Mouse (Mus musculus) limb, embryonic 14.5 days (tissue): Measurements from ENCODE around the gene Nanos3. TPM values are rescaled to one million over a fixed set of nuclear protein-coding genes. Genes with fewer than 3 reads are reported as not detected.

Experiments used
- ATAC-seq: fragments of 200-750 bp; cut with Nextera tagmentation; 2 replicates; pipeline ENCODE4 v1.8.0; 2017; ENCODE audit warnings: low read depth, moderate number of reproducible peaks, moderate TSS enrichment; ENCODE audit not compliant: low FRiP score
- DNase-seq: peaks from one replicate; pipeline ENCODE4 v3.0.0-alpha.2; 2015; ENCODE audit warnings: low spot score
- H3K27ac ChIP-seq: fragments of 300-500 bp; sonication (generic); replicated peaks from 2 replicates; pipeline ENCODE4 v1.5.1; 2014; ENCODE audit warnings: low read depth, mild to moderate bottlenecking, low read length, moderate library complexity, mixed read lengths
- H3K27me3 ChIP-seq: fragments of 300-500 bp; sonication (generic); 2 replicates; pipeline ENCODE4 v1.6.1; 2014; ENCODE audit warnings: low read length, mixed read lengths; ENCODE audit not compliant: control insufficient read depth, insufficient read depth
- H3K36me3 ChIP-seq: fragments of 300-500 bp; sonication (generic); 2 replicates; pipeline ENCODE4 v1.6.1; 2014; ENCODE audit warnings: mild to moderate bottlenecking, low read length, moderate library complexity, mixed read lengths; ENCODE audit not compliant: control insufficient read depth, insufficient read depth
- H3K4me1 ChIP-seq: fragments of 300-500 bp; sonication (generic); 2 replicates; pipeline ENCODE4 v1.6.1; 2014; ENCODE audit warnings: antibody characterized with exemption, low read length, mixed read lengths; ENCODE audit not compliant: control insufficient read depth, insufficient read depth
- H3K4me2 ChIP-seq: fragments of 300-500 bp; sonication (generic); replicated peaks from 2 replicates; pipeline ENCODE4 v1.6.1; 2014; ENCODE audit warnings: low read depth, mild to moderate bottlenecking, low read length, moderate library complexity; ENCODE audit not compliant: severe bottlenecking
- H3K4me3 ChIP-seq: fragments of 300-500 bp; sonication (generic); replicated peaks from 2 replicates; pipeline ENCODE4 v1.5.1; 2014; ENCODE audit warnings: low read length
- H3K9ac ChIP-seq: fragments of 300-500 bp; sonication (generic); 2 replicates; pipeline ENCODE4 v1.6.1; 2014; ENCODE audit warnings: mild to moderate bottlenecking, low read depth, low read length, moderate library complexity; ENCODE audit not compliant: severe bottlenecking
- H3K9me3 ChIP-seq: fragments of 300-500 bp; sonication (generic); 2 replicates; pipeline ENCODE4 v1.6.1; 2016; ENCODE audit warnings: low read length; ENCODE audit not compliant: control insufficient read depth
- POLR2A ChIP-seq: fragments of 200-500 bp; IDR thresholded peaks from 2 replicates; pipeline ENCODE4 v1.8.0; 2012; ENCODE audit warnings: inconsistent platforms, mild to moderate bottlenecking, moderate library complexity, borderline replicate concordance; ENCODE audit not compliant: insufficient read depth, insufficient read length; ENCODE audit errors: extremely low read depth
- WGBS: fragments of 180-500 bp; shearing (Covaris S2); extraction: QIAGEN DNeasy Blood & Tissue Kit; methylation state at CpG from one replicate; pipeline ENCODE4 v1.1.7; 2014; 5-methylcytosine and 5-hydroxymethylcytosine counted together
- microRNA counts: library from miRNA; unstranded; fragments of <30 nt; microRNA quantifications from one replicate; lab custom pipeline; 2016
- microRNA-seq: library from miRNA; unstranded; fragments of <30 nt; microRNA quantifications from one replicate; pipeline ENCODE4, GENCODE M21; 2016
- polyA plus RNA-seq, 2 experiments: library from polyadenylated mRNA; depleted of rRNA in 1 of 2; stranded (reverse) in 1 of 2; unstranded in 1 of 2; fragments of >200 nt; fragmentation: Nextera tagmentation in 1 of 2; extraction: Ambion mirVana in 1 of 2; gene quantifications; 2 replicates each; pipeline versions ENCODE4 v1.2.1 to v1.2.3; 2012 to 2014

Nanos3 gene
- polyA plus RNA-seq, 2 experiments: 3.0 to 5.8 TPM

- Histone ChIP-seq H3K4me1 (peaks cover 16% of the 10 kb centered on the region; the same call in 1 of the 2 replicates), H3K4me3 (no peak overlapping the region), H3K27me3 (no peaks in the 10 kb centered on the region), H3K27ac (0 out of 2 replicates have a peak overlapping the region, but pooled peaks have one; percentile 5), H3K4me2 (no peak overlapping the region), H3K36me3 (peaks cover 2% of the 10 kb centered on the region), H3K9me3 (no peaks in the 10 kb centered on the region), H3K9ac (0 out of 2 replicates have a peak overlapping the region, but pooled peaks have one; percentile 17)
- no peak for TF ChIP-seq POLR2A
- WGBS: 69% methylated on average over 2 of the region's 2 CpGs
- ATAC-seq (no peak), DNase-seq (no peak)
These were observed 58.3 kb downstream of the Nanos3 start for GRCm38 (mm10) chr8:84126742-84127141.

DNA sequence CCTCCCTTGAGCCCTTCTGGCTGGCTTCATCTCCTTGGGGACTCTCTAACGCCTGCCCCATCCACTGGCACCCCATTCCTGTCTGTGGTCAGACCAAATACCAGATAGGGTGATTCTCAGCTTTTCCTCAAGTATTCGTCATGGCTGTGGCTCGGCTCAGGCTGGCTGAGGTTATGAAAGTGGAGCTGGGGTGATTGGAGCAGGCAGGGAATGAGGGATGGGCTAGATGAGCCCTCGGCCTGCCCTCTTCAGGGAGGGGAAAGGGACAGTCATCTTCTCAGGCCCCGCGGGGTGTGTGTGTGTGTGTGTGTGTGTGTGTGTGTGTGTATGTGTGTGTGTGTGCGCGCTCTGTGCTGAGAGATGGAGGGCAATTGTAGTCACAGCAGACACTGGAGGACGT is 59.4 kb downstream of the Nanos3 start, which contains the start of gene Podnl1:
Gene Podnl1 (plus strand): TSS at position 334 of the 400 bp plus-strand sequence.
- H3K4me1 ChIP-seq: peaks cover 14% of the 10 kb centered on the region; the same call in 1 of the 2 replicates
- H3K4me2 ChIP-seq: no peak within 1 kb of the TSS
- 0 out of 2 replicates have a peak within 1 kb of the TSS, but pooled peaks have one; percentile 5 for H3K27ac ChIP-seq
- no peak for TF ChIP-seq POLR2A
- H3K27me3 ChIP-seq: no peaks in the 10 kb centered on the region
- WGBS: 51% methylated on average over 7 of the region's 9 CpGs
- no peak for DNase-seq
- H3K9ac ChIP-seq: no peak within 1 kb of the TSS
- H3K4me3 ChIP-seq: no peak within 1 kb of the TSS
- no peak for ATAC-seq
- H3K36me3 ChIP-seq: no peaks in the 10 kb centered on the region
- no peaks in the 10 kb centered on the region for H3K9me3 ChIP-seq

MicroRNAs encoded within 50 kb of the gene (microRNA counts, 519-probe panel; counts per million panel counts)
- microRNA mmu-miR-181c (lab: Ali Mortazavi, UCI): 3,253 counts per million, percentile 62 among the panel's probes with 10 or more counts
- 4,551 counts per million, percentile 90 among the panel's probes with 10 or more counts for microRNA mmu-miR-23a (lab: Ali Mortazavi, UCI)
- microRNA mmu-miR-27a (lab: Ali Mortazavi, UCI): 4,901 counts per million, percentile 94 among the panel's probes with 10 or more counts

Small RNAs within 50 kb of the gene (microRNA-seq; reads per million reads assigned to microRNA genes)
- gene Gm25110 (not detected), gene Mir181c (7,041 reads per million, percentile 92 among the genes with 10 or more reads in this experiment), gene Mir181d (5,242 reads per million, percentile 90 among the genes with 10 or more reads in this experiment), gene Mir23a (21,112 reads per million, percentile 97 among the genes with 10 or more reads in this experiment), gene Mir24-2 (not detected), gene Mir27a (542 reads per million, percentile 66 among the genes with 10 or more reads in this experiment), gene Mir3074-2 (not detected)

Other genes starting within 250 kb of the Nanos3 start
- gene Gm10644, start 230.0 kb downstream of the Nanos3 start, polyA plus RNA-seq (2012; rRNA removed): 0.63 and 0.69 TPM in 2 replicates
- gene Gm10644, start 230.0 kb downstream of the Nanos3 start, polyA plus RNA-seq (2014; fragmentation: Nextera tagmentation; extraction: Ambion mirVana): 0.48 and 0.53 TPM in 2 replicates
- gene Asf1b, start 229.7 kb downstream of the Nanos3 start, polyA plus RNA-seq (2012; rRNA removed): 70.4 and 76.2 TPM in 2 replicates
- gene Asf1b, start 229.7 kb downstream of the Nanos3 start, polyA plus RNA-seq (2014; fragmentation: Nextera tagmentation; extraction: Ambion mirVana): 56.0 and 61.2 TPM in 2 replicates
- gene Prkaca, start 212.2 kb downstream of the Nanos3 start, polyA plus RNA-seq (2012; rRNA removed): 132 and 141 TPM in 2 replicates
- 151 and 158 TPM in 2 replicates for gene Prkaca, start 212.2 kb downstream of the Nanos3 start, polyA plus RNA-seq (2014; fragmentation: Nextera tagmentation; extraction: Ambion mirVana)
- gene Samd1, start 187.5 kb downstream of the Nanos3 start, polyA plus RNA-seq (2012; rRNA removed): 99.8 and 111 TPM in 2 replicates
- 17.2 and 17.4 TPM in 2 replicates for gene Samd1, start 187.5 kb downstream of the Nanos3 start, polyA plus RNA-seq (2014; fragmentation: Nextera tagmentation; extraction: Ambion mirVana)
- gene 1700067K01Rik, start 183.7 kb downstream of the Nanos3 start, polyA plus RNA-seq (2012; rRNA removed): 0.72 and 0.73 TPM in 2 replicates
- 1.6 and 2.3 TPM in 2 replicates for gene 1700067K01Rik, start 183.7 kb downstream of the Nanos3 start, polyA plus RNA-seq (2014; fragmentation: Nextera tagmentation; extraction: Ambion mirVana)
- gene 2210011C24Rik, start 173.0 kb downstream of the Nanos3 start, polyA plus RNA-seq (2012; rRNA removed): 0.35 and 1.1 TPM in 2 replicates
- gene 2210011C24Rik, start 173.0 kb downstream of the Nanos3 start, polyA plus RNA-seq (2014; fragmentation: Nextera tagmentation; extraction: Ambion mirVana): 0.44 and 2.0 TPM in 2 replicates
- 4.5 and 8.6 TPM in 2 replicates for gene Palm3, start 163.7 kb downstream of the Nanos3 start, polyA plus RNA-seq (2012; rRNA removed)
- 3.0 and 4.6 TPM in 2 replicates for gene Palm3, start 163.7 kb downstream of the Nanos3 start, polyA plus RNA-seq (2014; fragmentation: Nextera tagmentation; extraction: Ambion mirVana)
- 2.1 and 2.3 TPM in 2 replicates for gene Il27ra, start 142.6 kb downstream of the Nanos3 start, polyA plus RNA-seq (2012; rRNA removed)
- 0.78 and 0.79 TPM in 2 replicates for gene Il27ra, start 142.6 kb downstream of the Nanos3 start, polyA plus RNA-seq (2014; fragmentation: Nextera tagmentation; extraction: Ambion mirVana)
- not detected in 2 replicates for gene Rln3, start 140.2 kb downstream of the Nanos3 start, polyA plus RNA-seq (2012; rRNA removed)
- gene Rln3, start 140.2 kb downstream of the Nanos3 start, polyA plus RNA-seq (2014; fragmentation: Nextera tagmentation; extraction: Ambion mirVana): not detected in 2 replicates
- gene Gm10643, start 120.1 kb downstream of the Nanos3 start, polyA plus RNA-seq (2012; rRNA removed): 2.2 and 2.6 TPM in 2 replicates
- 2.0 and 2.1 TPM in 2 replicates for gene Gm10643, start 120.1 kb downstream of the Nanos3 start, polyA plus RNA-seq (2014; fragmentation: Nextera tagmentation; extraction: Ambion mirVana)
- gene Rfx1, start 118.4 kb downstream of the Nanos3 start, polyA plus RNA-seq (2012; rRNA removed): 30.4 and 39.4 TPM in 2 replicates
- 9.8 and 12.8 TPM in 2 replicates for gene Rfx1, start 118.4 kb downstream of the Nanos3 start, polyA plus RNA-seq (2014; fragmentation: Nextera tagmentation; extraction: Ambion mirVana)
- 79.5 and 103 TPM in 2 replicates for gene Dcaf15, start 80.4 kb downstream of the Nanos3 start, polyA plus RNA-seq (2012; rRNA removed)
- 8.7 and 11.5 TPM in 2 replicates for gene Dcaf15, start 80.4 kb downstream of the Nanos3 start, polyA plus RNA-seq (2014; fragmentation: Nextera tagmentation; extraction: Ambion mirVana)
- gene Podnl1, start 59.2 kb downstream of the Nanos3 start, polyA plus RNA-seq (2012; rRNA removed): 4.9 and 6.7 TPM in 2 replicates
- gene Podnl1, start 59.2 kb downstream of the Nanos3 start, polyA plus RNA-seq (2014; fragmentation: Nextera tagmentation; extraction: Ambion mirVana): 1.3 and 1.5 TPM in 2 replicates
- gene Cc2d1a, start 37.3 kb downstream of the Nanos3 start, polyA plus RNA-seq (2012; rRNA removed): 30.9 and 34.3 TPM in 2 replicates
- 21.6 and 22.9 TPM in 2 replicates for gene Cc2d1a, start 37.3 kb downstream of the Nanos3 start, polyA plus RNA-seq (2014; fragmentation: Nextera tagmentation; extraction: Ambion mirVana)
- 1.7 TPM in 2 replicates for gene 4930432K21Rik, start 37.2 kb downstream of the Nanos3 start, polyA plus RNA-seq (2012; rRNA removed)
- 0.44 and 0.72 TPM in 2 replicates for gene 4930432K21Rik, start 37.2 kb downstream of the Nanos3 start, polyA plus RNA-seq (2014; fragmentation: Nextera tagmentation; extraction: Ambion mirVana)
- gene Zswim4, start 51.8 kb upstream of the Nanos3 start, polyA plus RNA-seq (2012; rRNA removed): 23.8 and 35.1 TPM in 2 replicates
- gene Zswim4, start 51.8 kb upstream of the Nanos3 start, polyA plus RNA-seq (2014; fragmentation: Nextera tagmentation; extraction: Ambion mirVana): 13.9 and 17.1 TPM in 2 replicates
- gene D8Ertd738e, start 64.5 kb upstream of the Nanos3 start, polyA plus RNA-seq (2012; rRNA removed): 173 and 221 TPM in 2 replicates
- gene D8Ertd738e, start 64.5 kb upstream of the Nanos3 start, polyA plus RNA-seq (2014; fragmentation: Nextera tagmentation; extraction: Ambion mirVana): 374 and 380 TPM in 2 replicates
- gene Mri1, start 72.1 kb upstream of the Nanos3 start, polyA plus RNA-seq (2012; rRNA removed): 49.3 and 107 TPM in 2 replicates
- gene Mri1, start 72.1 kb upstream of the Nanos3 start, polyA plus RNA-seq (2014; fragmentation: Nextera tagmentation; extraction: Ambion mirVana): 58.1 and 60.4 TPM in 2 replicates
- 38.0 and 39.5 TPM in 2 replicates for gene Ccdc130, start 85.2 kb upstream of the Nanos3 start, polyA plus RNA-seq (2012; rRNA removed)
- gene Ccdc130, start 85.2 kb upstream of the Nanos3 start, polyA plus RNA-seq (2014; fragmentation: Nextera tagmentation; extraction: Ambion mirVana): 16.5 and 19.1 TPM in 2 replicates
- 20.1 and 24.3 TPM in 2 replicates for gene Cacna1a, start 203.2 kb upstream of the Nanos3 start, polyA plus RNA-seq (2012; rRNA removed)
- 6.8 and 8.7 TPM in 2 replicates for gene Cacna1a, start 203.2 kb upstream of the Nanos3 start, polyA plus RNA-seq (2014; fragmentation: Nextera tagmentation; extraction: Ambion mirVana)